Mouse (Mus musculus) forebrain, embryonic 16.5 days (tissue): ENCODE results near the gene Prrx1. TPM values are rescaled to one million over a fixed set of nuclear protein-coding genes. Genes with fewer than 3 reads are reported as not detected.

Experiments used
- ATAC-seq: fragments of 200-750 bp; cut with Nextera tagmentation; 2 replicates; pipeline ENCODE4 v1.8.0; 2017; ENCODE audit warnings: mild to moderate bottlenecking, moderate library complexity
- H3K27ac ChIP-seq: fragments of 300-500 bp; sonication (generic); 2 replicates; pipeline ENCODE4 v1.5.1; 2014; ENCODE audit warnings: low read length, control low read depth
- H3K27me3 ChIP-seq: fragments of 300-500 bp; sonication (generic); replicated peaks from 2 replicates; pipeline ENCODE4 v1.6.1; 2014; ENCODE audit warnings: low read length; ENCODE audit not compliant: control insufficient read depth, insufficient read depth
- H3K36me3 ChIP-seq: fragments of 300-500 bp; sonication (generic); 2 replicates; pipeline ENCODE4 v1.6.1; 2014; ENCODE audit not compliant: control insufficient read depth, insufficient read depth
- H3K4me1 ChIP-seq: fragments of 300-500 bp; sonication (generic); replicated peaks from 2 replicates; pipeline ENCODE4 v1.6.1; 2014; ENCODE audit warnings: low read length; ENCODE audit not compliant: control insufficient read depth, insufficient read depth
- H3K4me2 ChIP-seq: fragments of 300-500 bp; sonication (generic); 2 replicates; pipeline ENCODE4 v1.6.1; 2014; ENCODE audit warnings: mild to moderate bottlenecking, low read length, control low read depth
- H3K4me3 ChIP-seq: fragments of 300-500 bp; sonication (generic); replicated peaks from 2 replicates; pipeline ENCODE4 v1.5.1; 2014; ENCODE audit warnings: mild to moderate bottlenecking, low read length, control low read depth
- H3K9ac ChIP-seq: fragments of 300-500 bp; sonication (generic); replicated peaks from 2 replicates; pipeline ENCODE4 v1.6.1; 2014; ENCODE audit warnings: low read depth, low read length, control low read depth
- H3K9me3 ChIP-seq: fragments of 300-500 bp; sonication (generic); 2 replicates; pipeline ENCODE4 v1.6.1; 2016; ENCODE audit warnings: low read length; ENCODE audit not compliant: control insufficient read depth
- WGBS: fragments of 180-500 bp; shearing (Covaris S2); extraction: QIAGEN DNeasy Blood & Tissue Kit; methylation state at CpG from one replicate; pipeline ENCODE4 v1.1.7; 2014; 5-methylcytosine and 5-hydroxymethylcytosine counted together
- polyA plus RNA-seq: library from polyadenylated mRNA; unstranded; fragments of >200 nt; fragmentation: Nextera tagmentation; extraction: Ambion mirVana; gene quantifications from 2 replicates; pipeline ENCODE4 v1.2.1, GENCODE M21; 2015

Prrx1 gene
- polyA plus RNA-seq, 1 experiment from 2014 or later, result 3.4 TPM

DNA sequence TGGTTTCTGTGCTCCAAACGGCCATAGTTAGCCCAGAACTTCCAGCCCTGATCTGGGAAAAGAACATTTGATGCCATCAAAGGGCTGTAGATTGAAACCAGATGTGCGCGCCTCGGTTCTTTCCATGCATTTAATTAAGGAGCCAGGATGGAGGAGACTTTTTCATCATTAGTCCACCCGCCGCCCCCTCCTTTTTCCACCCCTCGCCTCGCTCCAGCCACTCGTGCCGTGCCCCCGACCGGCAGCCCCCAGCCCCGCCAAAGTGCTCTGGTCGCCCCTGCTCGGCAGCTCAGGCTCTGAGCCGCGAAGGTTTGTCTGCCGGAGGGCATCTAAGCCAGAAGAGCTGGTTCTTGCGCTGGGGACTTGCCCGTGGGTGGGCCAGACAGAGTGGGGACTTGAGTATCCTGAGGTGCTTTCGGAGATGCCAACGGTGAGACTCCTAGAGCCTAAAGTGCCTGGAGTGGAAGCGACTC, 1.4 kb upstream of the Prrx1 start:
- H3K9me3 ChIP-seq, result no peaks in the 10 kb centered on the region
- H3K36me3 ChIP-seq, result no peaks in the 10 kb centered on the region
- H3K4me2 ChIP-seq, result peak overlapping the region; percentile 96
- no peak overlapping the region for H3K27ac ChIP-seq
- H3K9ac ChIP-seq, result no peak overlapping the region
- H3K4me3 ChIP-seq, result peak overlapping the region; percentile 23
- 2% methylated on average over 23 of the region's 23 CpGs for WGBS
- peaks cover 37% of the 10 kb centered on the region for H3K4me1 ChIP-seq
- H3K27me3 ChIP-seq, result peaks cover 17% of the 10 kb centered on the region
- ATAC-seq, result no peak

DNA sequence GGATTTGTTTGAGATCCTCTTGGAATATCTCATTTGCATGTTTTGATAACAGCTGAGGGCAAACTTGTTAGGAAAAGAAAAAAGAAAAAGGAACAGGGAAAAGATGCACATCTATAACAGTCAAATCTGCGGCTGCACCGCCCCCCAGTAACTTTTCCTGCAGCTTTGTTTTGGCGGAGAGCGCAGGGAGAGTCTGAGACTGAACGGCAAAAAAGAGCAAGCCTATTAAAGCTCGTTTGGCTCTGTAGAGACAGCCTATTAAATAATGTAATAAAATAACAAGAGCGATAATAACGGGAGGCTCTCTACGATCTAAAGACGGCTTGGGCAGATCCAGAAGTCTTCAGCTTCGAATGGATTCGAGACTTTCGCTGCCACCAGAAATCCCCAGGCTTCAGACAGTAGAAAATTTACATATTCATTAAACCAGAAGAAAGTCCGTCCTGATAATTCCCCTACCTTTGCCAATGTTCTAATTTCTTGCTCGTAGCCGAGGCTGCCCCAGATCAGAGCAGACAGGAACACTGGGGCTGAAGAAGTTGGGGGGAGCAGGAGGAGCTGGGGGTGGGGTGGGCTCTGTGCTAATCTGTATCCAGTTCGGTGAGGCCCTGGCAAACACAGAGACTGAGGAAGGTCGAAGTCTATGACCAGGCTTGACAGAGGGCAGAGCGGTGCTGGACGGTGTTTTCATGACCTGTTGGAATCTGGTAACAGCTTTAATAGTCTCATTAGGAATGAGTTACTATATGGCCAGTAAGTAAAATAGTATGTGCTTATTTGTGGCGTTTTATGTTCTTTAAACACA, 613 bp upstream of the Prrx1 start:
- Histone ChIP-seq H3K36me3 (no peaks in the 10 kb centered on the region), H3K27ac (no peak overlapping the region), H3K9ac (peak overlapping the region; percentile 45), H3K4me3 (peak overlapping the region; percentile 52), H3K4me2 (peak overlapping the region; percentile 96), H3K9me3 (no peaks in the 10 kb centered on the region), H3K27me3 (peaks cover 22% of the 10 kb centered on the region), H3K4me1 (peaks cover 41% of the 10 kb centered on the region)
- WGBS, result under 1% methylated on average over 21 of the region's 21 CpGs
- peak; percentile 19 for ATAC-seq

DNA sequence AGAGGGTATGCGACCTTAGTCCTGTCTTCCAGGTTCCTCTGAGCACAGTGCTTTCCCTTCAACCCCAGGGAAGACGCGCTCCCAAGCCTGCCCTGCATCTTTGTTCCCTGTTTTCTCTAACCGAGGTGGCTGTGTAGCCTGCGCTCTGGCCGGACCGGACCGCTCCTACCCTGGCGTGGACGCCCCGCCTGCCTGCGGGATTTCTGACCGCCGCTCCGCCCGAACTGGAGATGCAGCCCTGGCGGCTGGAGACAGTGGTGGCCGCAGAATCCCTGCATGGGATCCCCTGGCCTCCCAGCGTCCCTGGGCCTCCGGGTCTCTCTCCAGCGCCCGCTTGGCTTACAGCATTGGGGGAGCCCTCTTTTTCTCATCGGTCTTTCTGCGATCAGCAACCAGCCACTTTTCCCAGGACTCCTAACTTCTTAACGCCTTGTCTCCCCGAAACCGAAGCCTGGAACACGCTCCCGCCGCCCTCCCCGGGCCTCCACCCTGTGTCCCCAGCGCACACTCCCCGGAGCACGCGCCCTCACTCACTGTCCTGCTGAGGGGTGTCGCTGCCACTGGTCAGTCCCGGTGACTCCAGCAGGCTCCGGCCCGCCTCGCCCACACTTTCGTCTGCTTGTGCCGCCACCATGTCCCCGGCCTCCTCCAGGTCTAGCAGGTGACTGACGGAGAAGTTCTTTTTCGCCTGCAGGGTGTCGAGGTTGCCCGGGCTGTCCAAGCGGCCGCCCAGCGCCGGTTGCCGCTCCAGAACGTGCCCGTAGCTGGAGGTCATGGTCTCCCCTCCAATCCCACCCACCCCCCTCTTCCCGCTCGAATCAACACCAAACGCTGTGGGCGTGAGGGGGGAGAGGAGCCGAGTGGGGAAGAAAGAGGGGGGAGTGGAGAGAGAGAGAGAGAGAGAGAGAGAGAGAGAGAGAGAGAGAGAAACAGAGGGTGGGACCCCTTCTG, 1.4 kb downstream of the Prrx1 start:
- Histone ChIP-seq H3K9ac (peak overlapping the region; percentile 65), H3K36me3 (no peaks in the 10 kb centered on the region), H3K4me2 (peak overlapping the region; percentile 96), H3K4me1 (peaks cover 50% of the 10 kb centered on the region), H3K27me3 (peaks cover 32% of the 10 kb centered on the region), H3K9me3 (no peaks in the 10 kb centered on the region), H3K27ac (no peak overlapping the region), H3K4me3 (peak overlapping the region; percentile 52)
- ATAC-seq, result peak; percentile 11
- under 1% methylated on average over 57 of the region's 59 CpGs for WGBS

DNA sequence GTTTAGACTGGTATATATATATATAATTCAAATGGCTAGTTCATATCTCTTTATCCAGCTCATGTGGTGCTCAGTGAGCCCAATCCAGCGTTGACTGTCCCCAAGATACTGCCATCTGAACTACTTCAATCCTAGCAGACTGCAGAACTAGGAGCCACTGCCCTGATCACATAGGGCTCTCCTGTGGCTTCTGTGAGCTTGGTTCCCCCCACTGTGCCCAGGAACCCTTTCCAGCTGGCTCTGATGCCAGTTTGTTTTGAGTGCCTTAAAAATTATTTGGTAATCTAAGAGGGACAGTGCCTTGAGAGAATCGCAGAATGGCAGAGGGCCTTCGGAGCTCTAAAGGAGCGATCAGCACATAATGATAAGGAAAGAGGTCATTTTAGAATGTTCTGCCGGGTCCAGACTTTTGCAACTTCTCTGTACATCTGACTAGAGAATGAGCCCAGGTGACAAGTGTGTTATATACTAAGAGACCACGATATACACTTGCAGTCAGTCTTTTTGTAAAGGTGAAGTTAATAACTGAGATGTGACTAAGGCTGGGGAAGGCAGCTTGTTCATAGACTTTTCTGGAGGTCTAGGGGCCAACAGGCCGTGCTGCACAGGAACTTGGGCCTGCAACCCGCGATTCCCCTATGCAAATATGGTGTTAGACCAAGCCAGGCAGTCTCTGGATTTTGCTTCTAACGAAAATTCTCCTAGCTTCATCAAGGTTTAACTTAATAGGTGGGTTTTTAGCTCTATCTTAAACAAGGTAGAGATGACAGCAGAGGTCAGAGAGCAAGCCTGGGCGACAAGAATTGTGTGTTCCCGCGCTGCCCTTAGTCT, 2.3 kb downstream of the Prrx1 start:
- peaks cover 32% of the 10 kb centered on the region for H3K27me3 ChIP-seq
- peak overlapping the region; percentile 96 for H3K4me2 ChIP-seq
- H3K9me3 ChIP-seq, result no peaks in the 10 kb centered on the region
- no peak overlapping the region for H3K27ac ChIP-seq
- peaks cover 50% of the 10 kb centered on the region for H3K4me1 ChIP-seq
- H3K36me3 ChIP-seq, result no peaks in the 10 kb centered on the region
- H3K9ac ChIP-seq, result peak overlapping the region; percentile 65
- H3K4me3 ChIP-seq, result peak overlapping the region; percentile 52
- no peak for ATAC-seq
- 13% methylated on average over 13 of the region's 13 CpGs for WGBS

DNA sequence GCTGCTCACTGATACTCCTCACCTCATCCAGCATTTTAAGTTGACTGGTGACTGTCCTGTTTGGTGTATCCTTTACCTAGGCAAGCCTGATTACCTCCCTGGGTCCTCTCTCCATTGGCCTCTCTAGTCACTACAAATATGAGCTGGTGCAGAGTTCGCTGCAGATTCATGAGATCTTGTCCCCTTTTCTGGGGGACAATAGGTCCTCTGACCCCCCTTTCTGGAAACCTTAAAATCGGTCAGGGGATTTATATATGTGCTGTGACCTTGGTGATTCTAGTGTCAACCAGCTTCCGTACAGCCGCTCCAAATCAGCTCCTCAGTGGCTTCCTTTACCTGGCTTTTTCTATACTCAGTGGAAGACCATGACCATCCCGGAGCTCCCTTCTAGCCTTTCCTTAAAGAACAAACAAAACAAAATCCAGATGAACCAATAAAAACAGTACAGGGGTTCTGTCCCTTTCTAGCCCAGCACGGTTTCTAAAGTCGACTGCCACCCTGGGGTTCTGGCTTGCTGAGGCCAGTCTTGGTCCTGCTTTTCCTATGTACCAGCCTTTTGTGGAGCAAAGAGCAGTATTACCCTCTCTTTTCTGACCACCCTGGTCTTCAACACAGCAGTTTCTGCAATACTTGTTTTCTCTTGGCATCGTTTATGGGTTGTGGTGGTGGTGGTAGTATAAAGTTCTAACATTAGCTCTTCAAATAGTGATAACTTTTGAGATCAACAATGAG, 3.3 kb downstream of the Prrx1 start:
- no peak overlapping the region for H3K4me3 ChIP-seq
- 29% methylated on average over 8 of the region's 8 CpGs for WGBS
- no peaks in the 10 kb centered on the region for H3K9me3 ChIP-seq
- H3K4me2 ChIP-seq, result no peak overlapping the region; the same call in 1 of the 2 replicates
- H3K27ac ChIP-seq, result no peak overlapping the region
- H3K36me3 ChIP-seq, result no peaks in the 10 kb centered on the region
- peaks cover 28% of the 10 kb centered on the region for H3K27me3 ChIP-seq
- ATAC-seq, result no peak
- peaks cover 50% of the 10 kb centered on the region for H3K4me1 ChIP-seq
- no peak overlapping the region for H3K9ac ChIP-seq

DNA sequence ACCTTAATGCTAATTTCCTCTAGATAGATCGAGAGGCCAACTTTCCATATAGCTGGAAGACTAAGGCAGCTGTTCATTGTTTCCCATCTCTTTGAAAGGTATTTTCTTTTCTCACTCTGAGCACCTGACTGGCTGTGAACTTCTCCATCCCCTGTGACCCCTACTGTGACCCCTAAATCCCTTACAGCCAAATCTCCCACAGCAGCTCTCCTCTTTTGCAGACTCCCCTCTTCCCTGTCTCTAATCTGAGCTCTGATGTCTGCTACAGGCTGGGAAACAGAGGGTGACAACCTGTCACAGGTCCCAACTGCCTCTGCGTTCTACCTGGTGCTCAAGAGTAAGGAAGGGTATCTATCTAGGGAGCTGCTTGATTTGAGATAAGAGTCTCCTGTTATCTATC, 4.0 kb downstream of the Prrx1 start:
- Histone ChIP-seq H3K9ac (no peak overlapping the region), H3K36me3 (no peaks in the 10 kb centered on the region), H3K27me3 (peaks cover 28% of the 10 kb centered on the region), H3K4me1 (peaks cover 44% of the 10 kb centered on the region), H3K9me3 (no peaks in the 10 kb centered on the region), H3K4me2 (no peak overlapping the region), H3K4me3 (no peak overlapping the region), H3K27ac (no peak overlapping the region)
- WGBS, result 37% methylated on average over 2 of the region's 2 CpGs
- ATAC-seq, result no peak

DNA sequence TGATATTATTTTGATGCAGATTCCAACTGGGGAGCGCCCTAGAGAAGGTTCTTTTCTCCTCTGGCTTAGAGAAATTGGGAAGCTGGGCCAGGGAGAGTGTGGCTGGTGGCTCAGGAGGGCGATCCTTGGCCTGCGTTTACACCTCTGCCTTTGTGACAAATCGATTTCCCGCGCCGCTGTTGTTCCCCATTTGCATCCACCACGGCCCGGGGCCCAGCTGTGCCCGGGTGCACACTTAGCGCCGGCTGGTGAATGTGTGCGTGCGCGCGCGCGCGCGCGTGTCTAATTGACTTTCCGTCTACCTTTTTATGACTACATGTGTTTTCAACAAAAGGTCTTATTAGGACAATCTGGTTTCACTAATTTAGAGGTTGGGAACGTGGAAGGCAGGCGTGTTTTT, 4.9 kb downstream of the Prrx1 start:
- Histone ChIP-seq H3K4me3 (peak overlapping the region; percentile 30), H3K4me2 (peak overlapping the region; percentile 55), H3K36me3 (no peaks in the 10 kb centered on the region), H3K9me3 (no peaks in the 10 kb centered on the region), H3K27me3 (peaks cover 28% of the 10 kb centered on the region), H3K27ac (no peak overlapping the region), H3K9ac (peak overlapping the region; percentile 17; the same call in 1 of the 2 replicates), H3K4me1 (peaks cover 36% of the 10 kb centered on the region)
- ATAC-seq, result no peak
- WGBS, result 8% methylated on average over 24 of the region's 24 CpGs

DNA sequence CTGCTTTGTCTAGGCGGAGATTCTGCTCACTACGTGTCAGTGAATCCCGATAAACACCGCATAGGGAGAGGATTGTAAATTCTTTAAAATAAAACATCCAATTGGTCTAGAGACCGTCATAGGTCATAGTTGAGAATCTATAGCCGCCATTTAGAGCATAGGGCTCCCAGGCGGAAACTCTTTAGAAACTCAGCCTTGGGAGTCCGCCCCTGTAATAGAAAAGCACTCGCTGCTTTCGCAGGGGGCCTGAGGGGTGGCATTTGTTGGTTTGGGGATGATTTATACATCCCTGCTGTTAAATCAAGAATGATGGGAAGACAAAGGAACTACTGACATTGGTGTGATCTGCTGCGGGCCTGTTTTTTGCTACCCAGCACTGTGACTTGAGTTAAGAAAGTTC, 5.8 kb downstream of the Prrx1 start:
- ATAC-seq, result no peak
- no peak overlapping the region for H3K9ac ChIP-seq
- H3K36me3 ChIP-seq, result no peaks in the 10 kb centered on the region
- H3K4me2 ChIP-seq, result no peak overlapping the region
- no peaks in the 10 kb centered on the region for H3K9me3 ChIP-seq
- peaks cover 28% of the 10 kb centered on the region for H3K27me3 ChIP-seq
- H3K4me3 ChIP-seq, result no peak overlapping the region
- no peak overlapping the region for H3K27ac ChIP-seq
- H3K4me1 ChIP-seq, result peaks cover 27% of the 10 kb centered on the region
- WGBS, result 45% methylated on average over 11 of the region's 11 CpGs
